Mouse (Mus musculus): Measurements from ENCODE around the gene Pold2. TPM values are rescaled to one million over a fixed set of nuclear protein-coding genes. Genes with fewer than 3 reads are reported as not detected.

Gene Pold2
- polyA plus RNA-seq, 1 experiment from 2014 or later: 138 TPM

Other genes starting within 250 kb of the Pold2 start
- gene Mrps24, start 162.6 kb downstream of the Pold2 start, polyA plus RNA-seq (2015; fragmentation: Nextera tagmentation; extraction: Ambion mirVana): 180 and 187 TPM in 2 replicates
- 28.6 and 28.7 TPM in 2 replicates for gene Urgcp, start 115.9 kb downstream of the Pold2 start, polyA plus RNA-seq (2015; fragmentation: Nextera tagmentation; extraction: Ambion mirVana)
- 126 and 135 TPM in 2 replicates for gene Dbnl, start 89.8 kb downstream of the Pold2 start, polyA plus RNA-seq (2015; fragmentation: Nextera tagmentation; extraction: Ambion mirVana)
- 10.1 and 12.1 TPM in 2 replicates for gene Pgam2, start 74.6 kb downstream of the Pold2 start, polyA plus RNA-seq (2015; fragmentation: Nextera tagmentation; extraction: Ambion mirVana)
- gene Polm, start 40.3 kb downstream of the Pold2 start, polyA plus RNA-seq (2015; fragmentation: Nextera tagmentation; extraction: Ambion mirVana): 11.4 and 13.6 TPM in 2 replicates
- 32.9 and 38.7 TPM in 2 replicates for gene Aebp1, start 16.3 kb downstream of the Pold2 start, polyA plus RNA-seq (2015; fragmentation: Nextera tagmentation; extraction: Ambion mirVana)
- 1.3 and 10.3 TPM in 2 replicates for gene Myl7, start 20.5 kb upstream of the Pold2 start, polyA plus RNA-seq (2015; fragmentation: Nextera tagmentation; extraction: Ambion mirVana)
- 2.1 and 2.4 TPM in 2 replicates for gene Gck, start 71.8 kb upstream of the Pold2 start, polyA plus RNA-seq (2015; fragmentation: Nextera tagmentation; extraction: Ambion mirVana)
- gene Ykt6, start 77.4 kb upstream of the Pold2 start, polyA plus RNA-seq (2015; fragmentation: Nextera tagmentation; extraction: Ambion mirVana): 58.7 and 66.0 TPM in 2 replicates
- 1.9 and 2.5 TPM in 2 replicates for gene Camk2b, start 188.1 kb upstream of the Pold2 start, polyA plus RNA-seq (2015; fragmentation: Nextera tagmentation; extraction: Ambion mirVana)

Data from embryonic facial prominence, embryonic 13.5 days (tissue).